Mouse (Mus musculus): ENCODE data around the gene Klhl31.

Klhl31 gene

DNA sequence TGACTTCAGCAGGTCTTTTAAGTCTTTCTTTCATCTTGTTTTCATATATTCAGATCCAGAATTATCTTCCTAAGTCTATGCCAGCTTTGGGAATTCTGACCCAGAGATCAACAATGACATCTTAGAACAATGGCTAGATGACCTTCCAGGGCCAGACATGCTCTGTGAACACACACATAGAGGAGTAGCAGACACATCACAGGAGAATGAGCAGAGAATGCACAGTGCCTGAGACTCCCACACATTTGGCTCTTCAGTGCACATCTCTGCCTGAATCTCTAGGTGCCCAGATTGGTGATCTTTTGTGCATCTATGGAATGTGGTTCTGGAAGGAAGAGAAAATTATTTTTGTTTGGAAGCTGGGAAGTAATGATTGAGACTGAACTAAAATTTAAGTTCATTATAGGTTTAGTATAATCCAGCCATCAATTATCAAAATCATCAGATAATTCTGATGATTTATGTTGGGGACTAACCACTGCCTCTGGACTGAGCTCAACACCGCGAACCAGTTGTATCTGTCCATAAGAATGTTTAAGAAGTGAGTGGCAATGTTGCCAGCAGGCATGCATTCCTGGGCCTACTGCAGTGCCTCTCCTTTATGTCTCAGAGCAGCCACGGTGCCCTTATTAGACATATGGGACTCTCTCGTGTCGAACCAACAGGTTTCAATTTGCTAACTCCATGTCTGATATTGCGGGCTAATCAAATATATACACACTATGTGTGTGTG lies 12.8 kb upstream of the Klhl31 start:
- DNase-seq (ENCODE audit: low read depth, low spot score) = no peak

GRCm38 (mm10) chr9:77624171-77624570 lies 12.1 kb upstream of the Klhl31 start:
- DNase-seq (ENCODE audit: low read depth, low spot score) = no peak

GRCm38 (mm10) chr9:77628676-77629075 lies 7.6 kb upstream of the Klhl31 start:
- DNase-seq (ENCODE audit: low read depth, low spot score) = no peak

DNA sequence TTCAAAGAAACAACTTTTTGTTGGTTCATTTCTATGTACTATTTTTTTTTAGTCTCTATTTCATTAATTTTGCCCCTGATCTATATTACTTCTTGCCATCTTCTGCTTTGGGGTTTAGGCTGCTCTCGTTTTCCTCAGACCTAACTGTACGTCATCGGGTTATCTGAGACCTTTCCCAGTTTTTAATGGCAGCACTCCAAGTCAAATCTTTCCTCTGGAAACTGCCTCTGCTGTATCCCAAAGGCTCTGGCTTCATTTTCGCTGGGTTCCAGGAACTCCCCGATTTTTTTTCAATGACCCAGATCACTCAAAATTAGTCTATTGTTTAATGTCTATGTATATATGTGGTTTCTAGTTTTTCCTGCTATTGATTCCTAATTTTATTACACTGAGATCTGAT lies 6.6 kb upstream of the Klhl31 start:
- DNase-seq (ENCODE audit: low read depth, low spot score) = no peak

DNA sequence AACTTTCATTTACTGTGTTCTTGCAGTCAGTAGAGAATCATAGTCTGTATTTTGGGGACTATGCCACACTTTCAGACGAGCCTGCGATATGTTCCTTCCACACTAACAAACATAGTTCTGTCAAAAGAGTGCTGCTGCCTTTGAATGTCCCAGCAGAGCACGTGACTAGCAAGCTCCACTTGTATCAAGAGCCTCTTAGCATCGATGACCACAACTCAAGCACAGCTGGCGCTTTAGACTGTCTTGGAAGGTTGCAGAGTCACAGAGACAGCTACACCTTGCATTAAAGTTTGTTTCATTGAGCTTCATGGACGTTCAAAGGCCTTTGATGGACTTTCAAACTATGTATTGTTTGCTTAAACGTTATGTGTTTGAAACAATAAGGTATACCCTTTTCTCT lies 5.5 kb upstream of the Klhl31 start:
- DNase-seq (ENCODE audit: low read depth, low spot score) = no peak

GRCm38 (mm10) chr9:77632432-77632831 lies 3.9 kb upstream of the Klhl31 start:
- DNase-seq (ENCODE audit: low read depth, low spot score) = no peak

- no peak for DNase-seq (ENCODE audit: low read depth, low spot score)
Observed at GRCm38 (mm10) chr9:77636003-77636402, 297 bp upstream of the Klhl31 start.

GRCm38 (mm10) chr9:77637357-77637756 lies 1.1 kb downstream of the Klhl31 start:
- DNase-seq (ENCODE audit: low read depth, low spot score) = no peak

GRCm38 (mm10) chr9:77645176-77645575 lies 8.9 kb downstream of the Klhl31 start:
- DNase-seq (ENCODE audit: low read depth, low spot score) = no peak

DNA sequence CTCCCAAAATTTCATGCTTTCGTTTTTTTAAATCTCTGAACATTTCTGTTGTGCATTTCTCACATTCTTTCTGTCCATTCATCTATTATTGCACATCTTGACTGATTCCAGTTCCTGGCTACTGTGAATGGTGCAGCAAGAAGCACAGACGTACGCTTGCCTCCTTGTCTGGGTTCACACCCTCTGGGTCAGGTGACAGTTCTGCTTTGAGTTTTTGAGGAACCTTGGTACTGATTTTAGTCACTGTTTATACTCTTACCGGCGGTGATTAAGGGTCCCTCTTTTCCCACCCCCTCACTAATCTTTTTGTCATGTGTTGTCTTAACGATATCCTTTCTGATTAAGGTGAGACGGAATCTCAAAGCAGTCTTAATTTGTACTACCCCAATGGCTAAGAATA lies 15.5 kb downstream of the Klhl31 start:
- DNase-seq (ENCODE audit: low read depth, low spot score) = no peak

GRCm38 (mm10) chr9:77653907-77654306 lies 17.6 kb downstream of the Klhl31 start:
- no peak for DNase-seq (ENCODE audit: low read depth, low spot score)

DNA sequence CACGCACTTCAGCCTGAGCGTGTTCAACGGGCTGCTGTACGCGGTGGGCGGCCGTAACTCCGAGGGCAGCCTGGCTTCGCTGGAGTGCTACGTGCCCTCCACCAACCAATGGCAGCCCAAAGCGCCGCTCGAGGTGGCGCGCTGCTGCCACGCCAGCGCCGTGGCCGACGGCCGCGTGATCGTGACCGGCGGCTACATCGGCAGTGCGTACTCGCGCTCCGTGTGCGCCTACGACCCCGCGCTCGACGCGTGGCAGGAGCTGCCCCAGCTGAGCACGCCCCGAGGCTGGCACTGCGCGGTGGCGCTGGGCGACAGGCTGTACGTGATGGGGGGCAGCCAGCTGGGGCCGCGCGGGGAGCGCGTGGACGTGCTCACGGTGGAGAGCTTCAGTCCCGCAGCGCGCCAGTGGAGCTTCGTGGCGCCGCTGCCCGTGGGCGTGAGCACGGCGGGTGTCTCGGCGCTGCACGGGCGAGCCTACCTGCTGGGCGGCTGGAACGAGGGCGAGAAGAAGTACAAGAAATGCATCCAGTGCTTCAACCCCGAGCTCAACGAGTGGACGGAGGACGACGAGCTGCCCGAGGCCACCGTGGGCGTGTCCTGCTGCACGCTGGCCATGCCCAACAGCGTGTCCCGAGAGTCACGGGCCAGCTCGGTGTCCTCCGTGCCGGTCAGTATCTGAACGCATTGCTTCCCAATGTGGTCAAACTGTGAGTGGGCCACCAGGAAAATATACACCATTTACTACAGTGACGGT lies 19.1 kb downstream of the Klhl31 start:
- peak; percentile 45 for DNase-seq (ENCODE audit: low read depth, low spot score)

GRCm38 (mm10) chr9:77655935-77656288 lies 19.6 kb downstream of the Klhl31 start:
- peak; percentile 71 for DNase-seq (ENCODE audit: low read depth, low spot score)

GRCm38 (mm10) chr9:77662917-77663316 lies 26.6 kb downstream of the Klhl31 start:
- DNase-seq (ENCODE audit: low read depth, low spot score) = no peak

- DNase-seq (ENCODE audit: low read depth, low spot score) = no peak
Observed at GRCm38 (mm10) chr9:77670095-77670494, 33.8 kb downstream of the Klhl31 start.

GRCm38 (mm10) chr9:77671004-77671403 lies 34.7 kb downstream of the Klhl31 start:
- no peak for DNase-seq (ENCODE audit: low read depth, low spot score)

DNA sequence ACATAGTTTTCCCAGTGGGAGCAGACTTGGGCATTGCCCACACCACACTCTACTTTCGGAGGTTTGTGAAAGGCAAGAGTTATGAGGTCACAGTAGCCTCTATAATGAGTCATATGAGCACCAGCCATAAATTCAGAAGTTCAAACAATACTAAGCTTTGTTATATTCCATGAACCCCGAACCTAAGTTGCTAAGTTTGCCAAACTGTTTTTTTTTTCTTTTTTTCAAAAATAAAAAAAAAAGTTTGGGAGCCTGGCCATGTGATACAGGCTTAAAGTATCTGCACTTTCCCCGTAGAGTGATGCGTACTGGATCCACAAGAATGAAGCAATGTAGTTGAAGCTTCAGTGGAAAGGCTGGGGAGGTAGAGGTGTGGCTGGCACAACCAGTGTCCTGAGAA lies 36.9 kb downstream of the Klhl31 start:
- no peak for DNase-seq (ENCODE audit: low read depth, low spot score)

DNA sequence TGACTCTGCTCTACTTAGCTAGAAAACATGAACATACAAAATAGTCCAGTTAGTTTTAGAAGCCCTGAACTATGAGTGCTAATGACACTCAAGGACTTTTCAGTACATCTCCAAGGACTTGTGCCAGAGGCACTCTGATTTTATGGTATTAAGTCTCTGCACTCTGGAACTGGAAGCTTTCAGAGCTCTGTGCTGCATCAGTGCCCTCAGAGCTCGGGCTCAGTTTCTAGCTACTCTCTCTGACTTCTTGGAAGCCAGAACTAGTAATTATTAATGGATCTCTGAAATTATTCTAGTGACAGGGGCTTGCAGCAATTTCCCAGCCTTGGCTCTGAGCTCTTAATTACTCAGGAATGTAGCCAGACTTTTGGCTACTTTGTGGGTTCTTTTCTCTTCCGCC lies 37.7 kb downstream of the Klhl31 start:
- no peak for DNase-seq (ENCODE audit: low read depth, low spot score)

DNA sequence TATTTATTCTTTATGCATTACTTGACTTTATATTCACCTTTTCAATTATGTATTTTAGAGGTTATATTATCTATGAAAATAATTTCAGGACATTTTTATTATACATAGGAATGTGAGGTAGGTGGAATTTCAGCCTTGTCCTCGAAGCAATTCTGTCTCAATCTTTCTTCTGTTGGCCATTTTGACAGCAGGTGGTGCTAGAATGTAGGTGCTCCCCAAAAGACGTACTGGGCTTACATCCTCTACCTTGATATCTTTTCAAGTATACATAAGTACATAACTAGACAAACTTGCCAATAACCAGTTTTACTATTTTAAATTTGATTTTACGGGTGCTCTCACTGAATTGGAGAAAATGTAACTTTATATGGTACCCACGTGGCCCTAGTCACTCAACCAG lies 48.6 kb downstream of the Klhl31 start:
- DNase-seq (ENCODE audit: low read depth, low spot score) = no peak

GRCm38 (mm10) chr9:77685825-77686500 lies 49.7 kb downstream of the Klhl31 start:
- no peak for DNase-seq (ENCODE audit: low read depth, low spot score)

- DNase-seq (ENCODE audit: low read depth, low spot score) = no peak
Observed at GRCm38 (mm10) chr9:77692707-77693106, 56.4 kb downstream of the Klhl31 start.

GRCm38 (mm10) chr9:77693405-77693804 lies 57.1 kb downstream of the Klhl31 start:
- no peak for DNase-seq (ENCODE audit: low read depth, low spot score)

GRCm38 (mm10) chr9:77695586-77695985 lies 59.3 kb downstream of the Klhl31 start:
- DNase-seq (ENCODE audit: low read depth, low spot score) = no peak
